Mouse (Mus musculus): Measurements from ENCODE around the gene Tdrd7. TPM values are rescaled to one million over a fixed set of nuclear protein-coding genes. Genes with fewer than 3 reads are reported as not detected.

Gene Tdrd7
- polyA plus RNA-seq, 1 experiment from 2014 or later, result 17.2 TPM

- no peak for ATAC-seq (replicated peaks; ENCODE audit: insufficient number of reproducible peaks, insufficient read depth, low FRiP score, low read depth)
- 79% methylated on average over 4 of the region's 4 CpGs for WGBS
- H3K4me3 ChIP-seq, result no peak overlapping the region
- H3K9me3 ChIP-seq (replicated peaks), result no peaks in the 10 kb centered on the region
- H3K27ac ChIP-seq, result no peak overlapping the region
- no peaks in the 10 kb centered on the region for H3K27me3 ChIP-seq
- peaks cover 2% of the 10 kb centered on the region; the same call in 1 of the 2 replicates for H3K4me1 ChIP-seq (replicated peaks)
- H3K36me3 ChIP-seq, result no peaks in the 10 kb centered on the region
- no peak overlapping the region for H3K9ac ChIP-seq
- no peak overlapping the region for H3K4me2 ChIP-seq
Measured at GRCm38 (mm10) chr4:45955235-45955634, 9.9 kb upstream of the Tdrd7 start.

DNA sequence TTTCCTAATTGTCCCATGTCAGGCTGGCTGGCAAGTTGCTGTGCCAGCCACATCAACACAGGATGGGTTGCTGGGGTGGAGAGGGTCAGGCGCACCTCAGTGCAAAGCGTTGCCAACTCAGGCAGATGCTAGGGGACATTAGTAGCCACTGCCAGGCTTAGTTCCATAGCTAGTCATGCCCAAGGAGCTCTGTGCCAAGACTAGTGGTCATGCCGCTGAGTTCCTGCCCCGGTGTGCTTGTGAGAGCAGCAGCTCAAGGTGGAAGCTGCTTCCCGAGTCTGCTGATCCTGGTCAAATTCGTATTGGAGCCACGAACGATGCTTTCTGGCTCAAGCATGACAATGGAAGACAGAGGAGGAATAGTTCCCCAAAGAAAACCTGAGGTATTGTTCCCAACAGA lies 9.0 kb upstream of the Tdrd7 start:
- H3K27me3 ChIP-seq, result no peaks in the 10 kb centered on the region
- ATAC-seq (replicated peaks; ENCODE audit: insufficient number of reproducible peaks, insufficient read depth, low FRiP score, low read depth), result no peak
- no peak overlapping the region for H3K4me3 ChIP-seq
- H3K36me3 ChIP-seq, result no peaks in the 10 kb centered on the region
- WGBS, result 94% methylated on average over 8 of the region's 8 CpGs
- H3K4me1 ChIP-seq (replicated peaks), result no peaks in the 10 kb centered on the region
- H3K27ac ChIP-seq, result no peak overlapping the region
- no peak overlapping the region for H3K9ac ChIP-seq
- H3K4me2 ChIP-seq, result no peak overlapping the region
- H3K9me3 ChIP-seq (replicated peaks), result no peaks in the 10 kb centered on the region

- Histone ChIP-seq H3K4me3 (no peak overlapping the region), H3K9ac (no peak overlapping the region), H3K27ac (no peak overlapping the region), H3K27me3 (no peaks in the 10 kb centered on the region), H3K36me3 (no peaks in the 10 kb centered on the region), H3K4me2 (no peak overlapping the region), H3K4me1 (replicated peaks) (no peaks in the 10 kb centered on the region), H3K9me3 (replicated peaks) (no peaks in the 10 kb centered on the region)
- 87% methylated on average over 4 of the region's 4 CpGs for whole genome bisulfite sequencing
- ATAC-seq (replicated peaks; ENCODE audit: insufficient number of reproducible peaks, insufficient read depth, low FRiP score, low read depth), result no peak
Measured at GRCm38 (mm10) chr4:45956706-45957105, 8.4 kb upstream of the Tdrd7 start.

- H3K36me3 ChIP-seq, result no peaks in the 10 kb centered on the region
- peaks cover 36% of the 10 kb centered on the region for H3K4me1 ChIP-seq (replicated peaks)
- no peak overlapping the region for H3K9ac ChIP-seq
- H3K4me2 ChIP-seq, result peak overlapping the region; percentile 56
- no peaks in the 10 kb centered on the region for H3K9me3 ChIP-seq (replicated peaks)
- peak overlapping the region; percentile 60 for H3K27ac ChIP-seq
- H3K27me3 ChIP-seq, result no peaks in the 10 kb centered on the region
- H3K4me3 ChIP-seq, result peak overlapping the region; percentile 31
- WGBS, result 12% methylated on average over 13 of the region's 13 CpGs
- ATAC-seq (replicated peaks; ENCODE audit: insufficient number of reproducible peaks, insufficient read depth, low FRiP score, low read depth), result peak; percentile 36
Measured at GRCm38 (mm10) chr4:45965737-45966447, 758 bp downstream of the Tdrd7 start.

DNA sequence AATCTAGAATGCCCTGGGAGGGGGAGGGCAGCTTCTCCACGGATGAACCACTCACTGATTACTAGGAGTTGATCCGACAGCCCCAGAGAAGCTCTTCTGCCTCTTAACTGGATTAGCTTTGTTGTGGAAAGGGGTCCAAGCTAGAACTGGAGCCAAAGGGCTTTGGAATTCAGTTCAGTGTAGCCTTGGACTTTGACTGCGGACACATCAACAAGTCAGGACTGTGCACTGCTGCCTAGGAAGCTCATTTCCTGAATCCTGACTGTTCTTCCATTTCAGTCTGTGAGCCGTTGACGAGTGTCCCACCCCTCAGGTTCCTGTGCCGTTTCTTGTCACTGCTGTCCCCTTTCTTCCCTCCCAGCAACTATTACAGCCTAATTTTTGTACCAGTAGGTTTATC lies 1.6 kb downstream of the Tdrd7 start:
- no peaks in the 10 kb centered on the region for H3K9me3 ChIP-seq (replicated peaks)
- 16% methylated on average over 6 of the region's 6 CpGs for WGBS
- peak overlapping the region; percentile 60 for H3K27ac ChIP-seq
- peaks cover 36% of the 10 kb centered on the region for H3K4me1 ChIP-seq (replicated peaks)
- no peak overlapping the region for H3K4me3 ChIP-seq
- H3K9ac ChIP-seq, result no peak overlapping the region
- no peaks in the 10 kb centered on the region for H3K36me3 ChIP-seq
- H3K4me2 ChIP-seq, result peak overlapping the region; percentile 56
- H3K27me3 ChIP-seq, result no peaks in the 10 kb centered on the region
- no peak for ATAC-seq (replicated peaks; ENCODE audit: insufficient number of reproducible peaks, insufficient read depth, low FRiP score, low read depth)

GRCm38 (mm10) chr4:45967479-45968341 lies 2.6 kb downstream of the Tdrd7 start:
- H3K4me3 ChIP-seq, result no peak overlapping the region
- peak overlapping the region; percentile 28; the same call in 1 of the 2 replicates for H3K27ac ChIP-seq
- no peak for ATAC-seq (replicated peaks; ENCODE audit: insufficient number of reproducible peaks, insufficient read depth, low FRiP score, low read depth)
- H3K9ac ChIP-seq, result no peak overlapping the region
- H3K9me3 ChIP-seq (replicated peaks), result no peaks in the 10 kb centered on the region
- no peak overlapping the region for H3K4me2 ChIP-seq
- WGBS, result 65% methylated on average over 9 of the region's 9 CpGs
- H3K4me1 ChIP-seq (replicated peaks), result peaks cover 37% of the 10 kb centered on the region
- H3K27me3 ChIP-seq, result no peaks in the 10 kb centered on the region
- H3K36me3 ChIP-seq, result no peaks in the 10 kb centered on the region

DNA sequence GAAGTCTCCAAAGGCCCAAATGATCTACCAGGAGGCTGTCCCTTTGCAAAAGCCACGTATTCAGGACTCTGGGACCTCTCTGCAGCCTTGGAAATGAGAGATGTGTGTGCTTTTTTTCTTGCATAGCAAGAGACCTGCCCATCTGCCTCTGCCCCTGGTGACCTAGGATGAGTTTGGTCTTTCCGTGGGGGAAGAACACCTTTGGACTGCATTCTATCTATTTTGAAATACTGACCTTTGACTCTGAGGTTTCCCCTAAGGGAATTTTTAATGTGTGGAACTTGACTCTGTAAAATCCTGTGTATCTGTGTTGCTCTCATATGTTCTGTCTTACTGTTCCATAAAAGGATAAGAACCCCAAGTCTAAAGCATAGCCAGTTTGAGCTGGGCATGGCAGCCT lies 3.9 kb downstream of the Tdrd7 start:
- Histone ChIP-seq H3K4me1 (replicated peaks) (peaks cover 43% of the 10 kb centered on the region), H3K4me3 (no peak overlapping the region), H3K4me2 (no peak overlapping the region), H3K9ac (no peak overlapping the region), H3K36me3 (no peaks in the 10 kb centered on the region), H3K9me3 (replicated peaks) (no peaks in the 10 kb centered on the region), H3K27me3 (no peaks in the 10 kb centered on the region), H3K27ac (no peak overlapping the region)
- 76% methylated on average over 2 of the region's 2 CpGs for WGBS
- no peak for ATAC-seq (replicated peaks; ENCODE audit: insufficient number of reproducible peaks, insufficient read depth, low FRiP score, low read depth)

DNA sequence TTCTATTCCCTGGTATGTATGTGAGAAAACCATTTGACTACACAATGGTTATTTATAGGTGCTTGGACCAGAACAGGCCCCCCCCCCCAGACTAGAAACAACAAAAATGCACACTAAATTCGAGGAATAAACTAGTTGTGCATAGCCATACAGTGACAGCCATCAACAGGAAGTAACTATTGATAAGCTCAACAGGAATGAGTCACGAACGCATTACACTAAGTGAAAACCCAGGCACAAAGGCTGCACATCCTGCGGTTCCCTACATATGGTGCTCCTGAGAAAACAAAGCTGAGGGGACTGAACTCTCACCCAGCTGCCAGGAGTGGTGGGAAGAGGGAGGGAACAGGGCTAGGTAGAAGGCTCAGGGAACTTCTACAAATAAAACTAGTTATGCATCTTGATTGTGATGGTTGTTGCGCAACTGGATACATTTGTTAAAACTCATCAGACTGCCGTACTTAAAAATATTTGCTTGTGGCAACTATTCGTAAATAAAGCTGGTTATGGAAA lies 5.0 kb downstream of the Tdrd7 start:
- Histone ChIP-seq H3K4me1 (replicated peaks) (peaks cover 39% of the 10 kb centered on the region), H3K9me3 (replicated peaks) (no peaks in the 10 kb centered on the region), H3K9ac (no peak overlapping the region), H3K36me3 (no peaks in the 10 kb centered on the region), H3K4me3 (no peak overlapping the region), H3K4me2 (no peak overlapping the region), H3K27me3 (no peaks in the 10 kb centered on the region), H3K27ac (peak overlapping the region; percentile 37)
- 61% methylated on average over 7 of the region's 7 CpGs for WGBS
- no peak for ATAC-seq (replicated peaks; ENCODE audit: insufficient number of reproducible peaks, insufficient read depth, low FRiP score, low read depth)

- no peaks in the 10 kb centered on the region for H3K36me3 ChIP-seq
- no peaks in the 10 kb centered on the region for H3K9me3 ChIP-seq (replicated peaks)
- H3K4me2 ChIP-seq, result peak overlapping the region; percentile 86
- WGBS, result 2% methylated on average over 49 of the region's 51 CpGs
- no peaks in the 10 kb centered on the region for H3K27me3 ChIP-seq
- H3K27ac ChIP-seq, result peak overlapping the region; percentile 74
- peaks cover 21% of the 10 kb centered on the region for H3K4me1 ChIP-seq (replicated peaks)
- peak overlapping the region; percentile 81 for H3K9ac ChIP-seq
- H3K4me3 ChIP-seq, result peak overlapping the region; percentile 88
- peak; percentile 99 for ATAC-seq (replicated peaks; ENCODE audit: insufficient number of reproducible peaks, insufficient read depth, low FRiP score, low read depth)
Measured at GRCm38 (mm10) chr4:45971806-45972447, 6.8 kb downstream of the Tdrd7 start.

DNA sequence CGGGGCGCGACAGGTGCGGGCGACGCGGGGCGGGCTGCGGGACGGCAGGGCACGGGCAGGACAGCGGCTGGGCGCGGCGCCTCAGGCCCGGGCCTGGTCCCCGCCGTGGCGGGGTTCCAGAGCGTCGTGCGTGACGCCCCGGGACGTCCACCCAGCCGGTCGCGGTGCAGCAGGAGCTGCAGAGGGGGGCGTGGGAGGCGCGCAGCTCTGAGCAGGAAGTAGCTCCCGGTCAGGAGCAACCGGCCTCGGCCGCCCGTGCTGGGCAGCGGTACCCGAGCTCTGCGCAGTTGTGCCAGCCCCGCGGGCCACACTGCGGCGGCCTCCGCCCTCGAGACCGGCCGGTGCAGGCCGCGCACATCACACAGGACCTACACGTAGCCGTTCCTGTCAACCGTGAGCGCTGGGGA lies 7.3 kb downstream of the Tdrd7 start:
- Histone ChIP-seq H3K4me1 (replicated peaks) (peaks cover 16% of the 10 kb centered on the region), H3K4me3 (peak overlapping the region; percentile 88), H3K9ac (peak overlapping the region; percentile 81), H3K9me3 (replicated peaks) (no peaks in the 10 kb centered on the region), H3K27me3 (no peaks in the 10 kb centered on the region), H3K4me2 (peak overlapping the region; percentile 86), H3K36me3 (no peaks in the 10 kb centered on the region), H3K27ac (peak overlapping the region; percentile 74)
- peak; percentile 74 for ATAC-seq (replicated peaks; ENCODE audit: insufficient number of reproducible peaks, insufficient read depth, low FRiP score, low read depth)
- under 1% methylated on average over 48 of the region's 53 CpGs for WGBS

DNA sequence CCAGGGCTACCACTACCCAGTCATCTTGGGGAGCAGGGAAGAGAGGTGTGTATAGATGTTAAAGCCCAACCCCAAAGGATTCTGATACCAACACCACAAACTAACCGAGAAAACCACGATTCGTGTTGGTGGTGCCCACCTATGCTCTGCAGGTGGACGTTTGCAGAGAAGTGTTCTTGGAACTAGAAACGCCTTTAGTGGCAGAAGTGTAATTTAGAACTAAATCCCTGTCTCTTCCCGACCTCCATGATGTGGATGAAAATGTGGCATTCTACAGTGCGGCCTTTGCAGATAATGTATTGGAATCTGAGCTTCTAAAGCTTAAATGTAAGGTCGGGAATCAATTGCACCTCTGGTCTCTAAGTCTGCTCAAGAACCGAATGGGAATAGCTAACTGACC lies 7.8 kb downstream of the Tdrd7 start:
- peak overlapping the region; percentile 81 for H3K9ac ChIP-seq
- H3K36me3 ChIP-seq, result no peaks in the 10 kb centered on the region
- H3K27me3 ChIP-seq, result no peaks in the 10 kb centered on the region
- no peak for ATAC-seq (replicated peaks; ENCODE audit: insufficient number of reproducible peaks, insufficient read depth, low FRiP score, low read depth)
- H3K27ac ChIP-seq, result peak overlapping the region; percentile 74; the same call in 1 of the 2 replicates
- peaks cover 12% of the 10 kb centered on the region for H3K4me1 ChIP-seq (replicated peaks)
- H3K4me3 ChIP-seq, result peak overlapping the region; percentile 88
- 33% methylated on average over 9 of the region's 9 CpGs for WGBS
- H3K9me3 ChIP-seq (replicated peaks), result no peaks in the 10 kb centered on the region
- peak overlapping the region; percentile 86 for H3K4me2 ChIP-seq
